Mouse (Mus musculus) thymus, postnatal 25 days (tissue): ENCODE data around the gene Snrpc.
A peak's percentile ranks its signal among the peaks of the same experiment; 100 is the strongest.

ENCODE experiments used
- DNase-seq: peaks from one replicate; pipeline ENCODE4 v3.0.0; 2022

The Snrpc gene

GRCm38 (mm10) chr17:27819971-27820567 lies 17.9 kb upstream of the Snrpc start:
- peak; percentile 61 for DNase-seq

GRCm38 (mm10) chr17:27820568-27821406 lies 17.2 kb upstream of the Snrpc start, which contains the start of gene D17Wsu92e:
TSS of gene D17Wsu92e (minus strand) at chr17:27820648.
- DNase-seq, result peak; percentile 99

- peak; percentile 36 for DNase-seq
Measured at GRCm38 (mm10) chr17:27821407-27822338, 16.3 kb upstream of the Snrpc start.

- DNase-seq, result no peak
Measured at GRCm38 (mm10) chr17:27823142-27823905, 14.6 kb upstream of the Snrpc start.

- no peak for DNase-seq
Measured at GRCm38 (mm10) chr17:27824941-27825340, 13.0 kb upstream of the Snrpc start.

- DNase-seq, result peak; percentile 17
Measured at GRCm38 (mm10) chr17:27825539-27825938, 12.4 kb upstream of the Snrpc start.

GRCm38 (mm10) chr17:27825984-27826905 lies 11.7 kb upstream of the Snrpc start:
- peak; percentile 81 for DNase-seq

GRCm38 (mm10) chr17:27826908-27827383 lies 11.0 kb upstream of the Snrpc start:
- peak; percentile 33 for DNase-seq

GRCm38 (mm10) chr17:27827511-27827910 lies 10.4 kb upstream of the Snrpc start:
- DNase-seq, result no peak

- DNase-seq, result peak; percentile 34
Measured at GRCm38 (mm10) chr17:27830411-27830810, 7.5 kb upstream of the Snrpc start.

- peak; percentile 91 for DNase-seq
Measured at GRCm38 (mm10) chr17:27839469-27840252, 1.7 kb downstream of the Snrpc start.

- DNase-seq, result no peak
Measured at GRCm38 (mm10) chr17:27848351-27848750, 10.4 kb downstream of the Snrpc start.

GRCm38 (mm10) chr17:27851076-27851475 lies 13.1 kb downstream of the Snrpc start:
- DNase-seq, result no peak

- peak; percentile 73 for DNase-seq
Measured at GRCm38 (mm10) chr17:27856265-27856797, 18.4 kb downstream of the Snrpc start, which contains the start of gene Uhrf1bp1. TSS of gene Uhrf1bp1 (plus strand) at chr17:27856441.

GRCm38 (mm10) chr17:27856798-27857648 lies 19.1 kb downstream of the Snrpc start:
- peak; percentile 23 for DNase-seq

GRCm38 (mm10) chr17:27857649-27858475 lies 19.9 kb downstream of the Snrpc start:
- DNase-seq, result no peak

GRCm38 (mm10) chr17:27859131-27859530 lies 21.2 kb downstream of the Snrpc start:
- no peak for DNase-seq

GRCm38 (mm10) chr17:27865461-27865860 lies 27.5 kb downstream of the Snrpc start:
- no peak for DNase-seq
